Mouse (Mus musculus) midbrain, embryonic 10.5 days (tissue): ENCODE data around the gene Kcnj5. TPM values are rescaled to one million over a fixed set of nuclear protein-coding genes. Genes with fewer than 3 reads are reported as not detected.

Experiments used
- DNase-seq: peaks from one replicate; pipeline ENCODE4 v3.0.0-alpha.2; 2017; ENCODE audit warnings: low spot score
- H3K27ac ChIP-seq: fragments of 300-500 bp; sonication (generic); replicated peaks from 2 replicates; pipeline ENCODE4 v1.5.1; 2016; ENCODE audit warnings: mild to moderate bottlenecking
- H3K27me3 ChIP-seq: fragments of 300-500 bp; sonication (generic); 2 replicates; pipeline ENCODE4 v1.6.1; 2016; ENCODE audit warnings: low read depth, mild to moderate bottlenecking; ENCODE audit not compliant: poor library complexity, severe bottlenecking
- H3K36me3 ChIP-seq: fragments of 300-500 bp; sonication (generic); 2 replicates; pipeline ENCODE4 v1.6.1; 2016; ENCODE audit warnings: mild to moderate bottlenecking, moderate library complexity
- H3K4me1 ChIP-seq: fragments of 300-500 bp; sonication (generic); 2 replicates; pipeline ENCODE4 v1.6.1; 2016
- H3K4me3 ChIP-seq: fragments of 300-500 bp; sonication (generic); 2 replicates; pipeline ENCODE4 v1.5.1; 2016; ENCODE audit warnings: mild to moderate bottlenecking, moderate library complexity
- H3K9me3 ChIP-seq: fragments of 300-500 bp; sonication (generic); replicated peaks from 2 replicates; pipeline ENCODE4 v1.6.1; 2016; ENCODE audit warnings: mild to moderate bottlenecking
- WGBS: fragments of 180-500 bp; shearing (Covaris S2); methylation state at CpG from one replicate; pipeline ENCODE4 v1.1.7; 2016; 5-methylcytosine and 5-hydroxymethylcytosine counted together
- polyA plus RNA-seq: library from polyadenylated mRNA; unstranded; fragments of >200 nt; fragmentation: Nextera tagmentation; extraction: Ambion mirVana; gene quantifications from 2 replicates; pipeline ENCODE4 v1.2.1, GENCODE M21; 2016

Kcnj5 gene
- polyA plus RNA-seq: 0.20 and 0.36 TPM in 2 replicates

GRCm38 (mm10) chr9:32344051-32344450 is at the start of gene Kcnj5:
TSS of gene Kcnj5 (minus strand) at chr9:32344350.
- H3K4me3 ChIP-seq: peak within 1 kb of the TSS; percentile 58
- WGBS: 1% methylated on average over 20 of the region's 20 CpGs
- peak; percentile 50 for DNase-seq
- H3K9me3 ChIP-seq: no peaks in the 10 kb centered on the region
- no peaks in the 10 kb centered on the region for H3K36me3 ChIP-seq
- H3K4me1 ChIP-seq: peaks cover 30% of the 10 kb centered on the region
- H3K27me3 ChIP-seq: peaks cover 83% of the 10 kb centered on the region
- H3K27ac ChIP-seq: peak within 1 kb of the TSS; percentile 61; the same call in 1 of the 2 replicates

GRCm38 (mm10) chr9:32392716-32393115 is 48.6 kb upstream of the Kcnj5 start:
- WGBS: 86% methylated on average over 6 of the region's 6 CpGs
- no peaks in the 10 kb centered on the region for H3K9me3 ChIP-seq

DNA sequence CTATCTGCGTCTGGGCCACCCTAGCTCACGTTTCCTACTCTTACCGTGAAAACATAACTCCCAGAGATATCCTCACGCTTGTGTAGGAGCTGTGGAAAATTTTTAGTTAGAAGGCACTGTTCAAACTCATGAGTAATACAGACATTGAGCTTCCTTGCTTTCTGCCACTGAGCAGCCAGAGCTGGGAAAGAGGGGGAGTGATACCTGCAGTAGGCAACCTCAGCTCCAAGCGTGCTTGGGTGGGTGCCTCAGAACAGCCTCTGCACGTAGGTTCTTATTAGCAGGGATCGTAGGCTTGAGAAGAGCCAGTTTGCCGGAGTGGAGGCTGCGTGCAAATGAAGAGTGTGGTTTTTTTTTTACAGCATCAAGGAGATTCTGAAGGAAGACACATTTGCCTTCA is 47.6 kb upstream of the Kcnj5 start:
- Histone ChIP-seq H3K4me3 (no peak overlapping the region), H3K9me3 (no peaks in the 10 kb centered on the region), H3K4me1 (no peaks in the 10 kb centered on the region), H3K27me3 (no peaks in the 10 kb centered on the region), H3K36me3 (no peaks in the 10 kb centered on the region), H3K27ac (no peak overlapping the region)
- no peak for DNase-seq
- WGBS: 87% methylated on average over 9 of the region's 9 CpGs

More at GRCm38 (mm10) chr9:32392716-32393115, 48.6 kb upstream of the Kcnj5 start:
- H3K27ac ChIP-seq: no peak overlapping the region
- H3K4me3 ChIP-seq: no peak overlapping the region
- H3K36me3 ChIP-seq: no peaks in the 10 kb centered on the region
- H3K27me3 ChIP-seq: no peaks in the 10 kb centered on the region
- no peak for DNase-seq
- no peaks in the 10 kb centered on the region for H3K4me1 ChIP-seq

DNA sequence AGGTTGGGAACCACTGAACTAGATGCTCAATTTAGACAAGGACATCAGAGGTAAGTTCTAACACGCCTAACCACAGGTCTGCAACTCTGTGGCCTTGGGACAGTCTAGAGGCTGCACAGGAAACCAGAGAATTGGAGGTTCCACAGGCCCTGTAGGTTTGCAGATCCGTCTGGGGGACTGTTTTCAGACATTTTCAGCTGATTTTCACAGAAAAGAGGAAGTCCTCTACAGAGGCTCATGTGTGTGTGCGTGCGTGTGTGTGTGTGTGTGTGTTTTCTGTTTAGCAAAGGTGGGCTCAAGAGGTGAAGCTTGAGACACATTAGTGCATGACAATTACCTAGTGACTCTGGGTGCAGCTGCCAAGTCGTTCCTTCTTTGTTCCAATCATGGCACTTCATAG is 46.9 kb upstream of the Kcnj5 start:
- H3K9me3 ChIP-seq: no peaks in the 10 kb centered on the region
- H3K36me3 ChIP-seq: no peaks in the 10 kb centered on the region
- no peaks in the 10 kb centered on the region for H3K27me3 ChIP-seq
- no peak overlapping the region for H3K27ac ChIP-seq
- no peaks in the 10 kb centered on the region for H3K4me1 ChIP-seq
- no peak overlapping the region for H3K4me3 ChIP-seq
- WGBS: 79% methylated on average over 5 of the region's 5 CpGs
- no peak for DNase-seq

- H3K27ac ChIP-seq: no peak overlapping the region
- no peaks in the 10 kb centered on the region for H3K4me1 ChIP-seq
- H3K9me3 ChIP-seq: no peaks in the 10 kb centered on the region
- no peaks in the 10 kb centered on the region for H3K36me3 ChIP-seq
- DNase-seq: no peak
- no peaks in the 10 kb centered on the region for H3K27me3 ChIP-seq
- H3K4me3 ChIP-seq: no peak overlapping the region
- 86% methylated on average over 1 of the region's 1 CpGs for WGBS
Measured at GRCm38 (mm10) chr9:32388120-32388519, 44.0 kb upstream of the Kcnj5 start.

- H3K4me3 ChIP-seq: no peak overlapping the region
- no peaks in the 10 kb centered on the region for H3K36me3 ChIP-seq
- no peak overlapping the region for H3K27ac ChIP-seq
- no peaks in the 10 kb centered on the region for H3K4me1 ChIP-seq
- no peaks in the 10 kb centered on the region for H3K9me3 ChIP-seq
- DNase-seq: no peak
- H3K27me3 ChIP-seq: no peaks in the 10 kb centered on the region
- 86% methylated on average over 4 of the region's 4 CpGs for WGBS
Measured at GRCm38 (mm10) chr9:32384906-32385305, 40.8 kb upstream of the Kcnj5 start.

- no peaks in the 10 kb centered on the region for H3K36me3 ChIP-seq
- no peak for DNase-seq
- WGBS: 90% methylated on average over 5 of the region's 5 CpGs
- no peaks in the 10 kb centered on the region for H3K4me1 ChIP-seq
- no peak overlapping the region for H3K27ac ChIP-seq
- no peaks in the 10 kb centered on the region for H3K27me3 ChIP-seq
- no peaks in the 10 kb centered on the region for H3K9me3 ChIP-seq
- no peak overlapping the region for H3K4me3 ChIP-seq
Measured at GRCm38 (mm10) chr9:32376863-32377590, 32.9 kb upstream of the Kcnj5 start.

DNA sequence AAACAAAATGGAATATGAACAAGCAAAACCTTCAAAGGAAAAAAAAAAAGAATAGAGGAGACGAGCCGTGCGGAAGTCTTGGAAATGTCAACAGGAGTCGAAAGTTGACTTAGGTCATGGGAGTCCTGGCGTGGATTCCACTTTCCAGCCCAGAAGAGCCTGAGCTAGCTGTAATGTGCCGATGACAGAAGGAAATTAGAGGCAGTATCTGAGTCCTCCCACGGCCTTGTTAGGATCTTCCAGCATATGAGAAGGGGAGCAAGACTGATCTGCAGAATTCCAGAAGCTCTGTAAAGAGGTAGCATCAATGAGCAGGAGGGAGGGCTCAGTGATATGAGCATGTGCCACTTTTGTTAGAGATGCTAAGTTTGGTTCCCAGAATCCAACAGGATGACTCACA is 31.9 kb upstream of the Kcnj5 start:
- WGBS: 92% methylated on average over 7 of the region's 7 CpGs

DNA sequence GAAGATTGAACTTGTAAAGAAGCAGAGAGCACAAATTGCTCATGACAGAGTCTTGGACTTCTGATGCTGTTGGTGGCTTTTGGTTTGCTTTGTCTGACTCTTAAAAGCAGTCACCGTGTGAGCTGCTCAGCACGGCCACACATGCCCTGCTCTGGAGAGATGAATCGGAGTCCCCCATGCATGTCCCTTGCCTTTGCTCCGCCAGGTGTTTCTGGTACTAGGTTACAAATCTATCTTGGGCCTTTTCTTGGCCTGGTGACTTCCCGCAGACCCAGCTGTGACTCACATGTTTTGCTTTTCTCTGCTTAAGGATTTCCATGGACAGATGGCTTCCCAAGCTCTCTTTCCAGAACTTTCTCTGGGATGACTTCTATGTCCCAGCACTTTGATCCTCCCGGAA is 29.5 kb upstream of the Kcnj5 start:
- no peak for DNase-seq
- Histone ChIP-seq H3K4me1 (peaks cover 8% of the 10 kb centered on the region), H3K27ac (no peak overlapping the region), H3K9me3 (no peaks in the 10 kb centered on the region), H3K27me3 (no peaks in the 10 kb centered on the region), H3K36me3 (no peaks in the 10 kb centered on the region), H3K4me3 (no peak overlapping the region)
- 94% methylated on average over 6 of the region's 6 CpGs for WGBS

More for the DNA sequence above, 31.9 kb upstream of the Kcnj5 start:
- Histone ChIP-seq H3K9me3 (no peaks in the 10 kb centered on the region), H3K27me3 (no peaks in the 10 kb centered on the region), H3K4me3 (no peak overlapping the region), H3K4me1 (no peaks in the 10 kb centered on the region), H3K36me3 (no peaks in the 10 kb centered on the region), H3K27ac (no peak overlapping the region)
- DNase-seq: no peak

DNA sequence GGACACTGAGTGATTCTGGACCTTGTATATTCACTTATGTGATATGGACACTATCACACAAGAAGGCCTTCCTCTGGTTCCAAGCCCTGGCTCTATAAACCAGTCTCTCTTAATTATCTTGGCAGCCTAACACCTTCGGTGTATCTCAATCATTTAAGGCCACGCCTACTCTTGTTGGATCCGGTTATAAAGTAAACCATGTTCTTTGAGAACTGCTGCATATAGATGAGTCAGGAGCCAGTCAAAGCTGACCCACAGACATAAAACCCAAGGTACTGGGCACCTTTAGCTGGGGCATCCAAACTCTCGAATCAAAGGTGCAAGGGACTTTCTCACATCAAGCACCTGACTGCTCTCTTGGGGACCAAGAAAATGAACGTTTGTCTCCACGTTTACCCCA is 28.1 kb upstream of the Kcnj5 start, which contains the start of gene Kcnj1:
Gene Kcnj1, plus strand, starts transcription at position 292 of the 400 bp plus-strand sequence.
- Histone ChIP-seq H3K4me1 (peaks cover 8% of the 10 kb centered on the region), H3K27ac (no peak within 1 kb of the TSS), H3K27me3 (no peaks in the 10 kb centered on the region), H3K36me3 (no peaks in the 10 kb centered on the region), H3K4me3 (no peak within 1 kb of the TSS), H3K9me3 (no peaks in the 10 kb centered on the region)
- no peak for DNase-seq
- 89% methylated on average over 6 of the region's 6 CpGs for WGBS

DNA sequence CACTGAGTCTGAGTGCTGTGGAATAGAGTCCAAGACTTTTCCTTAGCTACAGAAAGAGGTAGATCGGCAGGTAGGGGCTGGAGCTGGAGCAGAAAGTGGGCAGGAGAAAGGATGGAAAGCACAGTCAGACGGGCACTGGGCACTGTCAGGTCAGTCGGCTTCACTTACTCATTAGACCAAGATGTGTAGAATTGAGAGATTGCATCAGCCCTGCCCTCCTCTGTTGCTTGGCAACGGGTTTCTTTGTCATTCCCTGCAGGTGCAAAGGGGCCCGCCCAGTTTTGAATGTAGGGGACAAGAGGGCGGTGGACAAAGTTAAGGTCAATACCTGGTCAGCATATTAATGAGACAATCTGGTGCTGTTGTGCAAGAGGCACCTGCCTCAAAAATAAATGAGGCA is 25.2 kb upstream of the Kcnj5 start:
- DNase-seq: no peak
- Histone ChIP-seq H3K27me3 (no peaks in the 10 kb centered on the region), H3K27ac (no peak overlapping the region), H3K9me3 (0 out of 2 replicates have a peak, but pooled peaks cover 4% of the 10 kb centered on the region), H3K4me1 (peaks cover 8% of the 10 kb centered on the region), H3K4me3 (no peak overlapping the region), H3K36me3 (no peaks in the 10 kb centered on the region)
- WGBS: 54% methylated on average over 6 of the region's 6 CpGs

- Histone ChIP-seq H3K4me3 (no peak overlapping the region), H3K4me1 (peaks cover 8% of the 10 kb centered on the region), H3K36me3 (no peaks in the 10 kb centered on the region), H3K27ac (no peak overlapping the region), H3K27me3 (no peaks in the 10 kb centered on the region), H3K9me3 (0 out of 2 replicates have a peak, but pooled peaks cover 4% of the 10 kb centered on the region)
- 59% methylated on average over 2 of the region's 2 CpGs for WGBS
- DNase-seq: no peak
Measured at GRCm38 (mm10) chr9:32368812-32369211, 24.7 kb upstream of the Kcnj5 start.

- H3K27ac ChIP-seq: no peak overlapping the region
- H3K36me3 ChIP-seq: no peaks in the 10 kb centered on the region
- H3K27me3 ChIP-seq: no peaks in the 10 kb centered on the region
- DNase-seq: no peak
- no peak overlapping the region for H3K4me3 ChIP-seq
- H3K4me1 ChIP-seq: no peaks in the 10 kb centered on the region
- H3K9me3 ChIP-seq: no peaks in the 10 kb centered on the region; the same call in 1 of the 2 replicates
- WGBS: 84% methylated on average over 1 of the region's 1 CpGs
Measured at GRCm38 (mm10) chr9:32360770-32361169, 16.6 kb upstream of the Kcnj5 start.
